Mouse (Mus musculus) CH12.LX (cell line): ENCODE results near the gene Ano8. TPM values are rescaled to one million over a fixed set of nuclear protein-coding genes. Genes with fewer than 3 reads are reported as not detected.

Experiments used
- DNase-seq: peaks from one replicate; pipeline ENCODE4 v3.0.0-alpha.2; 2013; ENCODE audit errors: extremely low read depth
- H3K27ac ChIP-seq: 2 replicates; pipeline ENCODE4 v1.5.1; 2012; ENCODE audit warnings: low read depth, mild to moderate bottlenecking, control low read depth, moderate library complexity; ENCODE audit not compliant: insufficient read depth
- H3K27me3 ChIP-seq: replicated peaks from 2 replicates; pipeline ENCODE3; 2012; ENCODE audit warnings: inconsistent platforms
- H3K36me3 ChIP-seq, 2 experiments: replicated peaks in 1 of 2; 2 replicates each; pipeline versions ENCODE3 to v1.6.1; 2012; ENCODE audit warnings: inconsistent platforms in 1 of 2, low read length in 1 of 2, mild to moderate bottlenecking in 1 of 2, mixed read lengths in 1 of 2, moderate library complexity in 1 of 2; ENCODE audit not compliant: control insufficient read depth in 1 of 2, insufficient read depth in 1 of 2
- H3K4me1 ChIP-seq, 2 experiments: 2 replicates each; pipeline ENCODE4 v1.6.1; 2012; ENCODE audit warnings: inconsistent platforms in 1 of 2, moderate library complexity in 1 of 2; ENCODE audit not compliant: insufficient read depth in 2 of 2, control insufficient read depth in 1 of 2
- H3K4me2 ChIP-seq: 2 replicates; pipeline ENCODE4 v1.6.1; 2012; ENCODE audit warnings: low read depth, mild to moderate bottlenecking, control low read depth; ENCODE audit not compliant: poor library complexity, insufficient read depth, severe bottlenecking
- H3K4me3 ChIP-seq, 3 experiments: fragments of 150-350 bp in 1 of 3; sonication (generic) in 1 of 3; replicated peaks in 1 of 3; 2 replicates each; pipeline versions ENCODE3 to v1.5.1; 2011 to 2012; ENCODE audit warnings: low read depth in 2 of 3, low read length in 2 of 3, mild to moderate bottlenecking in 2 of 3, moderate library complexity in 2 of 3, control low read depth in 1 of 3, improper control_type of control experiment in 1 of 3, inconsistent platforms in 1 of 3, mixed read lengths in 1 of 3; ENCODE audit not compliant: poor library complexity in 1 of 3
- H3K79me2 ChIP-seq: replicated peaks from 2 replicates; pipeline ENCODE4 v1.6.1; 2012; ENCODE audit warnings: mild to moderate bottlenecking, moderate library complexity; ENCODE audit not compliant: control insufficient read depth, poor library complexity, insufficient read depth, severe bottlenecking; ENCODE audit errors: extremely low read depth
- H3K9ac ChIP-seq: 2 replicates; pipeline ENCODE4 v1.6.1; 2012; ENCODE audit warnings: low read depth, mild to moderate bottlenecking, control low read depth, moderate library complexity; ENCODE audit not compliant: insufficient read depth
- H3K9me3 ChIP-seq: replicated peaks from 2 replicates; pipeline ENCODE3; 2012; ENCODE audit warnings: low read length, inconsistent platforms, mixed read lengths
- BHLHE40 ChIP-seq: IDR thresholded peaks from 2 replicates; pipeline ENCODE4 v1.6.1; 2011; ENCODE audit warnings: mild to moderate bottlenecking, low read depth, low read length, improper control_type of control experiment
- CHD1 ChIP-seq: IDR thresholded peaks from 2 replicates; pipeline ENCODE4 v1.6.1; 2012; ENCODE audit warnings: low read depth, low read length, improper control_type of control experiment, inconsistent platforms
- CHD2 ChIP-seq: IDR thresholded peaks from 2 replicates; pipeline ENCODE4 v1.6.1; 2011; ENCODE audit warnings: low read length, improper control_type of control experiment
- CTCF ChIP-seq, 2 experiments: IDR thresholded peaks in 1 of 2; conservative IDR thresholded peaks in 1 of 2; 2 replicates each; pipeline ENCODE4 v1.5.1; 2011 to 2012; ENCODE audit warnings: low read depth in 2 of 2, low read length in 2 of 2, improper control_type of control experiment in 1 of 2, inconsistent platforms in 1 of 2, mild to moderate bottlenecking in 1 of 2, moderate library complexity in 1 of 2
- E2F4 ChIP-seq: IDR thresholded peaks from 2 replicates; pipeline ENCODE4 v1.6.1; 2011; ENCODE audit warnings: low read depth, low read length, improper control_type of control experiment; ENCODE audit not compliant: insufficient replicate concordance
- ELF1 ChIP-seq: IDR thresholded peaks from 2 replicates; pipeline ENCODE4 v1.6.1; 2014; ENCODE audit warnings: low read depth, mild to moderate bottlenecking, inconsistent platforms, low read length, improper control_type of control experiment
- GABPA ChIP-seq: IDR thresholded peaks from 2 replicates; pipeline ENCODE4 v1.6.1; 2012; ENCODE audit warnings: low read depth, low read length, improper control_type of control experiment, inconsistent platforms; ENCODE audit not compliant: insufficient replicate concordance
- HCFC1 ChIP-seq: IDR thresholded peaks from 2 replicates; pipeline ENCODE4 v1.6.1; 2012; ENCODE audit warnings: low read depth, mild to moderate bottlenecking, inconsistent platforms, low read length, improper control_type of control experiment
- IRF4 ChIP-seq: IDR thresholded peaks from 2 replicates; pipeline ENCODE4 v1.6.1; 2014; ENCODE audit warnings: low read depth, mild to moderate bottlenecking, inconsistent platforms, low read length, improper control_type of control experiment
- JUN ChIP-seq: IDR thresholded peaks from 2 replicates; pipeline ENCODE4 v1.6.1; 2011; ENCODE audit warnings: low read depth, mild to moderate bottlenecking, low read length, improper control_type of control experiment, moderate library complexity; ENCODE audit not compliant: insufficient read depth
- MXI1 ChIP-seq: IDR thresholded peaks from 2 replicates; pipeline ENCODE4 v1.6.1; 2011; ENCODE audit warnings: mild to moderate bottlenecking, low read depth, low read length, improper control_type of control experiment
- NELFE ChIP-seq: IDR thresholded peaks from 2 replicates; pipeline ENCODE4 v1.6.1; 2011; ENCODE audit warnings: low read depth, low read length, improper control_type of control experiment
- NRF1 ChIP-seq: IDR thresholded peaks from 2 replicates; pipeline ENCODE4 v1.6.1; 2014; ENCODE audit warnings: low read depth, mild to moderate bottlenecking, inconsistent platforms, low read length, improper control_type of control experiment, moderate library complexity
- POLR2AphosphoS2 ChIP-seq: IDR thresholded peaks from 2 replicates; pipeline ENCODE4 v1.6.1; 2011; ENCODE audit warnings: low read depth, low read length, improper control_type of control experiment
- SMC3 ChIP-seq: IDR thresholded peaks from 2 replicates; pipeline ENCODE4 v1.6.1; 2011; ENCODE audit warnings: low read depth, low read length, improper control_type of control experiment
- TBP ChIP-seq: conservative IDR thresholded peaks from 2 replicates; pipeline ENCODE4 v1.6.1; 2011; ENCODE audit warnings: low read depth, low read length, improper control_type of control experiment
- TCF12 ChIP-seq: IDR thresholded peaks from 2 replicates; pipeline ENCODE4 v1.6.1; 2014; ENCODE audit warnings: low read depth, mild to moderate bottlenecking, inconsistent platforms, low read length, improper control_type of control experiment
- UBTF ChIP-seq: IDR thresholded peaks from 2 replicates; pipeline ENCODE4 v1.6.1; 2012; ENCODE audit warnings: low read depth, mild to moderate bottlenecking, inconsistent platforms, low read length, improper control_type of control experiment, moderate library complexity
- USF2 ChIP-seq: conservative IDR thresholded peaks from 2 replicates; pipeline ENCODE4 v1.6.1; 2011; ENCODE audit warnings: low read depth, low read length, improper control_type of control experiment
- ZMIZ1 ChIP-seq: IDR thresholded peaks from 2 replicates; pipeline ENCODE4 v1.6.1; 2012; ENCODE audit warnings: low read depth, mild to moderate bottlenecking, inconsistent platforms, low read length, improper control_type of control experiment
- ZNF384 ChIP-seq: IDR thresholded peaks from 2 replicates; pipeline ENCODE4 v1.6.1; 2012; ENCODE audit warnings: low read depth, low read length, improper control_type of control experiment, inconsistent platforms
- dilution Hi-C: fragments of 300-500 bp; cut with MboI; formaldehyde crosslinking; loops from 2 replicates; pipeline ENCODE4 v1.14.3; 2020; ENCODE audit warnings: low sequenced_read_pairs; ENCODE audit not compliant: extremely low pct_unique_long_range_greater_than_20kb, extremely low pct_ligation_motif_present
- in situ Hi-C: fragments of 300-500 bp; cut with MboI; formaldehyde crosslinking; loops from 3 replicates; pipeline ENCODE4 v1.14.3; 2019; ENCODE audit warnings: low sequenced_read_pairs, low pct_ligation_motif_present, low pct_unique_long_range_greater_than_20kb, mixed read lengths
- polyA plus RNA-seq: library from polyadenylated mRNA; unstranded; fragments of >175 nt; gene quantifications from 2 replicates; pipeline ENCODE4 v1.2.1, GENCODE M21; 2012; ENCODE audit warnings: low read depth; ENCODE audit not compliant: insufficient read length
- total RNA-seq, 2 experiments: library from RNA; depleted of rRNA; stranded (reverse); fragments of 300-350 nt in 1 of 2; fragments of >200 nt in 1 of 2; gene quantifications; 2 replicates each; pipeline ENCODE4 v1.2.3; 2012 to 2014

The Ano8 gene
- total and polyA plus RNA-seq, 3 experiments, result 1.8 to 6.7 (median 1.9) TPM

DNA sequence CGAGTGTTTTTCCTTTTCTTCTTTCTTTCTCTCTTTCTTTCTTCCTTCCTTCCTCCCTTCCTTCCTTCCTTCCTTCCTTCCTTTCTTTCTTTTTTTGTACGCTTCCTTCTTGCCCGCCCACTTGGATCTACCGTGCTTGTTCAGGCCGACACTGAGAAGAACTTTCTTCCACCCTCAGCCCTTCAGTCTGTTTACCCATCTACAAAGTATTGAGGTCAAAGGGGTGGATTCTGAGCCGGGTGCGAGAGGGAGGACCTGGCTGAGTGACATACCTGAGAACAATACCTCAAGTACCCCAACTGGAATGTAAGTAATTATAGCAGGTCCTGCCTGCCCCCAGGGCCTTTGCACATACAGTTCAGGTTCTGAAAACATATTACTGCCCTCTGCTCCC is 370 bp upstream of the Ano8 start:
- Histone ChIP-seq H3K27me3 (no peaks in the 10 kb centered on the region), H3K36me3 (peaks cover 9 to 20% of the 10 kb centered on the region in 2 experiments), H3K79me2 (peaks cover 12% of the 10 kb centered on the region; the same call in 1 of the 2 replicates), H3K4me1 (peaks cover 13 to 35% of the 10 kb centered on the region in 2 experiments), H3K4me2 (0 out of 2 replicates have a peak overlapping the region, but pooled peaks have one; percentile 58), H3K27ac (no peak overlapping the region), H3K9me3 (no peaks in the 10 kb centered on the region), H3K9ac (no peak overlapping the region; the same call in 1 of the 2 replicates), H3K4me3 (peak overlapping the region in 2 of 3 experiments; percentile 24 to 39)
- in situ Hi-C loops (loop anchor here (5.0 kb wide), 1 partner anchor 36 kb away; no protein-coding TSS in a partner anchor), dilution Hi-C loops (no loop called here)
- DNase-seq, result no peak
- TF ChIP-seq ZMIZ1 (no peak), CTCF (conservative IDR thresholded peaks at IDR 0.05 in 1 of 2, IDR thresholded peaks at IDR 0.05 in 1 of 2; ENCODE audit: low read depth in 2 of 2, low read length in 2 of 2) (no peak), JUN (no peak), TBP (no peak), POLR2AphosphoS2 (no peak), SMC3 (no peak), BHLHE40 (no peak), MXI1 (no peak), UBTF (no peak), HCFC1 (no peak), ZNF384 (no peak), ELF1 (no peak)

- no peak overlapping the region for H3K27ac ChIP-seq
- no peak for DNase-seq
- no peaks in the 10 kb centered on the region for H3K9me3 ChIP-seq
- H3K9ac ChIP-seq, result no peak overlapping the region
- H3K36me3 ChIP-seq, result peaks cover 0 to 12% of the 10 kb centered on the region in 2 experiments
- H3K4me2 ChIP-seq, result no peak overlapping the region
- dilution Hi-C loops, result no loop called here
- H3K27me3 ChIP-seq, result no peaks in the 10 kb centered on the region
- TF ChIP-seq IRF4, result no peak
- no peak for TF ChIP-seq CHD2
- TF ChIP-seq CTCF (conservative IDR thresholded peaks at IDR 0.05 in 1 of 2, IDR thresholded peaks at IDR 0.05 in 1 of 2; ENCODE audit: low read depth in 2 of 2, low read length in 2 of 2), result no peak
- TF ChIP-seq CHD1, result no peak
- no peak for TF ChIP-seq GABPA
- TF ChIP-seq NRF1, result no peak
- TF ChIP-seq TBP, result no peak
- TF ChIP-seq TCF12, result no peak
- no peak for TF ChIP-seq E2F4
- TF ChIP-seq MXI1, result no peak
- no peak for TF ChIP-seq JUN
- TF ChIP-seq NELFE, result no peak
- TF ChIP-seq USF2, result no peak
- TF ChIP-seq POLR2AphosphoS2, result no peak
- in situ Hi-C loops, result loop anchor here (5.0 kb wide), 1 partner anchor 38 kb away; no protein-coding TSS in a partner anchor
- no peak overlapping the region for H3K4me3 ChIP-seq
- peaks cover 13 to 29% of the 10 kb centered on the region in 2 experiments for H3K4me1 ChIP-seq
- peaks cover 9% of the 10 kb centered on the region; the same call in 1 of the 2 replicates for H3K79me2 ChIP-seq
Measured at GRCm38 (mm10) chr8:71484736-71485135, 1.0 kb downstream of the Ano8 start.
